Mouse (Mus musculus): Measurements from ENCODE around the gene Dnase1. TPM values are rescaled to one million over a fixed set of nuclear protein-coding genes. Genes with fewer than 3 reads are reported as not detected.

Gene Dnase1
- polyA plus RNA-seq, 1 experiment from 2014 or later: 8.0 TPM

GRCm38 (mm10) chr16:4035575-4035974, 1.2 kb upstream of the Dnase1 start:
- H3K9me3 ChIP-seq (ENCODE audit: control insufficient read depth, low read length): no peaks in the 10 kb centered on the region
- no peak overlapping the region for H3K9ac ChIP-seq (ENCODE audit: low read depth, low read length)
- no peak overlapping the region for H3K4me3 ChIP-seq (ENCODE audit: low read length)
- H3K36me3 ChIP-seq (ENCODE audit: control insufficient read depth, insufficient read depth, low read length): peaks cover 42% of the 10 kb centered on the region
- no peaks in the 10 kb centered on the region for H3K4me1 ChIP-seq (ENCODE audit: control insufficient read depth, insufficient read depth, low read length)
- no peak overlapping the region for H3K4me2 ChIP-seq (replicated peaks; ENCODE audit: low read depth, low read length)
- WGBS: 85% methylated on average over 2 of the region's 2 CpGs
- H3K27me3 ChIP-seq (ENCODE audit: control insufficient read depth, insufficient read depth, low read length): no peaks in the 10 kb centered on the region
- no peak overlapping the region for H3K27ac ChIP-seq (ENCODE audit: low read depth, low read length)
- no peak for ATAC-seq (ENCODE audit: low FRiP score, low TSS enrichment)

GRCm38 (mm10) chr16:4037690-4038089, 948 bp downstream of the Dnase1 start:
- Histone ChIP-seq H3K27me3 (ENCODE audit: control insufficient read depth, insufficient read depth, low read length) (no peaks in the 10 kb centered on the region), H3K4me2 (replicated peaks; ENCODE audit: low read depth, low read length) (no peak overlapping the region), H3K36me3 (ENCODE audit: control insufficient read depth, insufficient read depth, low read length) (peaks cover 57% of the 10 kb centered on the region), H3K9me3 (ENCODE audit: control insufficient read depth, low read length) (no peaks in the 10 kb centered on the region), H3K4me3 (ENCODE audit: low read length) (no peak overlapping the region), H3K4me1 (ENCODE audit: control insufficient read depth, insufficient read depth, low read length) (no peaks in the 10 kb centered on the region), H3K27ac (ENCODE audit: low read depth, low read length) (no peak overlapping the region), H3K9ac (ENCODE audit: low read depth, low read length) (no peak overlapping the region)
- WGBS: 95% methylated on average over 7 of the region's 7 CpGs
- no peak for ATAC-seq (ENCODE audit: low FRiP score, low TSS enrichment)

GRCm38 (mm10) chr16:4040206-4040605, 3.5 kb downstream of the Dnase1 start:
- no peaks in the 10 kb centered on the region for H3K27me3 ChIP-seq (ENCODE audit: control insufficient read depth, insufficient read depth, low read length)
- no peak overlapping the region for H3K27ac ChIP-seq (ENCODE audit: low read depth, low read length)
- WGBS: 86% methylated on average over 5 of the region's 5 CpGs
- H3K36me3 ChIP-seq (ENCODE audit: control insufficient read depth, insufficient read depth, low read length): peaks cover 79% of the 10 kb centered on the region
- no peak overlapping the region for H3K4me3 ChIP-seq (ENCODE audit: low read length)
- no peak for ATAC-seq (ENCODE audit: low FRiP score, low TSS enrichment)
- H3K9ac ChIP-seq (ENCODE audit: low read depth, low read length): no peak overlapping the region
- H3K4me2 ChIP-seq (replicated peaks; ENCODE audit: low read depth, low read length): no peak overlapping the region
- H3K9me3 ChIP-seq (ENCODE audit: control insufficient read depth, low read length): no peaks in the 10 kb centered on the region
- H3K4me1 ChIP-seq (ENCODE audit: control insufficient read depth, insufficient read depth, low read length): no peaks in the 10 kb centered on the region

- no peak overlapping the region for H3K9ac ChIP-seq (ENCODE audit: low read depth, low read length)
- no peaks in the 10 kb centered on the region for H3K4me1 ChIP-seq (ENCODE audit: control insufficient read depth, insufficient read depth, low read length)
- H3K36me3 ChIP-seq (ENCODE audit: control insufficient read depth, insufficient read depth, low read length): peaks cover 88% of the 10 kb centered on the region
- no peak overlapping the region for H3K27ac ChIP-seq (ENCODE audit: low read depth, low read length)
- 96% methylated on average over 4 of the region's 4 CpGs for WGBS
- H3K4me3 ChIP-seq (ENCODE audit: low read length): no peak overlapping the region
- no peak overlapping the region for H3K4me2 ChIP-seq (replicated peaks; ENCODE audit: low read depth, low read length)
- H3K27me3 ChIP-seq (ENCODE audit: control insufficient read depth, insufficient read depth, low read length): no peaks in the 10 kb centered on the region
- H3K9me3 ChIP-seq (ENCODE audit: control insufficient read depth, low read length): no peaks in the 10 kb centered on the region
- no peak for ATAC-seq (ENCODE audit: low FRiP score, low TSS enrichment)
Observed at GRCm38 (mm10) chr16:4041646-4042045, 4.9 kb downstream of the Dnase1 start.

GRCm38 (mm10) chr16:4044093-4044492, 7.4 kb downstream of the Dnase1 start:
- 95% methylated on average over 2 of the region's 2 CpGs for whole genome bisulfite sequencing
- no peak overlapping the region for H3K27ac ChIP-seq (ENCODE audit: low read depth, low read length)
- no peak overlapping the region for H3K9ac ChIP-seq (ENCODE audit: low read depth, low read length)
- H3K4me1 ChIP-seq (ENCODE audit: control insufficient read depth, insufficient read depth, low read length): no peaks in the 10 kb centered on the region
- no peak overlapping the region for H3K4me2 ChIP-seq (replicated peaks; ENCODE audit: low read depth, low read length)
- H3K36me3 ChIP-seq (ENCODE audit: control insufficient read depth, insufficient read depth, low read length): peaks cover 87% of the 10 kb centered on the region
- H3K27me3 ChIP-seq (ENCODE audit: control insufficient read depth, insufficient read depth, low read length): no peaks in the 10 kb centered on the region
- H3K4me3 ChIP-seq (ENCODE audit: low read length): no peak overlapping the region
- no peaks in the 10 kb centered on the region for H3K9me3 ChIP-seq (ENCODE audit: control insufficient read depth, low read length)
- ATAC-seq (ENCODE audit: low FRiP score, low TSS enrichment): no peak

- Histone ChIP-seq H3K27me3 (ENCODE audit: control insufficient read depth, insufficient read depth, low read length) (no peaks in the 10 kb centered on the region), H3K36me3 (ENCODE audit: control insufficient read depth, insufficient read depth, low read length) (peaks cover 87% of the 10 kb centered on the region)
- no peak for ATAC-seq (ENCODE audit: low FRiP score, low TSS enrichment)
Observed at GRCm38 (mm10) chr16:4045524-4045923, 8.8 kb downstream of the Dnase1 start.

GRCm38 (mm10) chr16:4052601-4053000, 15.9 kb downstream of the Dnase1 start:
- Histone ChIP-seq H3K27me3 (ENCODE audit: control insufficient read depth, insufficient read depth, low read length) (no peaks in the 10 kb centered on the region), H3K36me3 (ENCODE audit: control insufficient read depth, insufficient read depth, low read length) (peaks cover 86% of the 10 kb centered on the region), H3K4me1 (ENCODE audit: control insufficient read depth, insufficient read depth, low read length) (no peaks in the 10 kb centered on the region), H3K4me3 (ENCODE audit: low read length) (no peak overlapping the region), H3K27ac (ENCODE audit: low read depth, low read length) (no peak overlapping the region), H3K9ac (ENCODE audit: low read depth, low read length) (no peak overlapping the region), H3K4me2 (replicated peaks; ENCODE audit: low read depth, low read length) (no peak overlapping the region), H3K9me3 (ENCODE audit: control insufficient read depth, low read length) (no peaks in the 10 kb centered on the region)
- ATAC-seq (ENCODE audit: low FRiP score, low TSS enrichment): no peak
- WGBS: 96% methylated on average over 4 of the region's 4 CpGs

More at GRCm38 (mm10) chr16:4045524-4045923, 8.8 kb downstream of the Dnase1 start:
- no peak overlapping the region for H3K9ac ChIP-seq (ENCODE audit: low read depth, low read length)
- H3K9me3 ChIP-seq (ENCODE audit: control insufficient read depth, low read length): no peaks in the 10 kb centered on the region
- 86% methylated on average over 4 of the region's 4 CpGs for WGBS
- H3K4me3 ChIP-seq (ENCODE audit: low read length): no peak overlapping the region
- no peaks in the 10 kb centered on the region for H3K4me1 ChIP-seq (ENCODE audit: control insufficient read depth, insufficient read depth, low read length)
- no peak overlapping the region for H3K4me2 ChIP-seq (replicated peaks; ENCODE audit: low read depth, low read length)
- no peak overlapping the region for H3K27ac ChIP-seq (ENCODE audit: low read depth, low read length)

GRCm38 (mm10) chr16:4053811-4054210, 17.1 kb downstream of the Dnase1 start:
- Histone ChIP-seq H3K27me3 (ENCODE audit: control insufficient read depth, insufficient read depth, low read length) (no peaks in the 10 kb centered on the region), H3K36me3 (ENCODE audit: control insufficient read depth, insufficient read depth, low read length) (peaks cover 86% of the 10 kb centered on the region), H3K27ac (ENCODE audit: low read depth, low read length) (no peak overlapping the region), H3K4me1 (ENCODE audit: control insufficient read depth, insufficient read depth, low read length) (no peaks in the 10 kb centered on the region), H3K9me3 (ENCODE audit: control insufficient read depth, low read length) (no peaks in the 10 kb centered on the region), H3K9ac (ENCODE audit: low read depth, low read length) (no peak overlapping the region), H3K4me2 (replicated peaks; ENCODE audit: low read depth, low read length) (no peak overlapping the region), H3K4me3 (ENCODE audit: low read length) (no peak overlapping the region)
- ATAC-seq (ENCODE audit: low FRiP score, low TSS enrichment): no peak
- WGBS: 85% methylated on average over 3 of the region's 3 CpGs

GRCm38 (mm10) chr16:4064945-4065344, 28.2 kb downstream of the Dnase1 start:
- Histone ChIP-seq H3K4me3 (ENCODE audit: low read length) (no peak overlapping the region), H3K27me3 (ENCODE audit: control insufficient read depth, insufficient read depth, low read length) (no peaks in the 10 kb centered on the region), H3K36me3 (ENCODE audit: control insufficient read depth, insufficient read depth, low read length) (peaks cover 77% of the 10 kb centered on the region), H3K4me2 (replicated peaks; ENCODE audit: low read depth, low read length) (no peak overlapping the region), H3K9ac (ENCODE audit: low read depth, low read length) (no peak overlapping the region), H3K27ac (ENCODE audit: low read depth, low read length) (no peak overlapping the region), H3K4me1 (ENCODE audit: control insufficient read depth, insufficient read depth, low read length) (no peaks in the 10 kb centered on the region), H3K9me3 (ENCODE audit: control insufficient read depth, low read length) (no peaks in the 10 kb centered on the region)
- no peak for ATAC-seq (ENCODE audit: low FRiP score, low TSS enrichment)
- 96% methylated on average over 4 of the region's 4 CpGs for WGBS
